Mouse (Mus musculus) cortical plate, adult 2 months (tissue): ENCODE results near the gene Ctnnbl1.

Experiments
- CTCF ChIP-seq: fragments of 200-500 bp; IDR thresholded peaks from 2 replicates; pipeline ENCODE4 v1.5.1; 2011; ENCODE audit warnings: mild to moderate bottlenecking, control low read depth, low read length; ENCODE audit not compliant: insufficient read depth; ENCODE audit errors: extremely low read depth
- POLR2A ChIP-seq: fragments of 200-500 bp; IDR thresholded peaks from 2 replicates; pipeline ENCODE4 v1.6.1; 2011; ENCODE audit warnings: mild to moderate bottlenecking, low read length, control low read depth; ENCODE audit not compliant: insufficient read depth; ENCODE audit errors: extremely low read depth

GRCm38 (mm10) chr2:157858317-157858716 is 121.1 kb downstream of the Ctnnbl1 start:
- TF ChIP-seq POLR2A (no peak), CTCF (no peak)
